Mouse (Mus musculus): ENCODE measurements at regions not wholly inside any gene's neighbourhood (a gene's known extent, or its start where the extent isn't known, plus 50 kb on each side); places are given as distances from the start of the nearest gene placed in this dataset.
A peak's percentile ranks its signal among the peaks of the same experiment; 100 is the strongest.

- DNase-seq = no peak
These were observed 302.2 kb downstream of the Cd83 start for GRCm38 (mm10) chr13:44086801-44087200.

- no peak for DNase-seq
These were observed 312.6 kb downstream of the Cd83 start for GRCm38 (mm10) chr13:44097141-44097540.

- no peak for DNase-seq
These were observed 314.9 kb downstream of the Cd83 start for GRCm38 (mm10) chr13:44099511-44099910.

GRCm38 (mm10) chr13:44100125-44101067 lies 315.8 kb downstream of the Cd83 start:
- peak; percentile 25 for DNase-seq

GRCm38 (mm10) chr13:44101161-44101560 lies 316.6 kb downstream of the Cd83 start:
- DNase-seq = no peak

- no peak for DNase-seq
These were observed 317.2 kb downstream of the Cd83 start for GRCm38 (mm10) chr13:44101806-44102205.

- no peak for DNase-seq
These were observed 317.7 kb downstream of the Cd83 start for GRCm38 (mm10) chr13:44102257-44102656.

GRCm38 (mm10) chr13:44103340-44103739 lies 318.8 kb downstream of the Cd83 start:
- no peak for DNase-seq

- DNase-seq = no peak
These were observed 320.6 kb downstream of the Cd83 start for GRCm38 (mm10) chr13:44105161-44105560.

- DNase-seq = no peak
These were observed 324.1 kb downstream of the Cd83 start for GRCm38 (mm10) chr13:44108695-44109094.

GRCm38 (mm10) chr13:44113043-44113442 lies 328.5 kb downstream of the Cd83 start:
- no peak for DNase-seq

GRCm38 (mm10) chr13:44114856-44115255 lies 330.3 kb downstream of the Cd83 start:
- DNase-seq = no peak

- DNase-seq = no peak
These were observed 333.3 kb downstream of the Cd83 start for GRCm38 (mm10) chr13:44117841-44118240.

GRCm38 (mm10) chr13:44118846-44119245 lies 334.3 kb downstream of the Cd83 start:
- DNase-seq = no peak

GRCm38 (mm10) chr13:44121241-44121671 lies 336.7 kb downstream of the Cd83 start:
- peak; percentile 17 for DNase-seq

GRCm38 (mm10) chr13:44121932-44122331 lies 337.4 kb downstream of the Cd83 start:
- no peak for DNase-seq

- DNase-seq = peak; percentile 27
These were observed 341.6 kb downstream of the Cd83 start for GRCm38 (mm10) chr13:44126198-44126597.

- no peak for DNase-seq
These were observed 344.1 kb downstream of the Cd83 start for GRCm38 (mm10) chr13:44128506-44129274.

- DNase-seq = no peak
These were observed 347.3 kb downstream of the Cd83 start for GRCm38 (mm10) chr13:44131916-44132315.

- no peak for DNase-seq
These were observed 347.9 kb downstream of the Cd83 start for GRCm38 (mm10) chr13:44132510-44132909.

- DNase-seq = peak; percentile 38
These were observed 348.9 kb downstream of the Cd83 start for GRCm38 (mm10) chr13:44133436-44133835.

GRCm38 (mm10) chr13:44141181-44141580 lies 356.6 kb downstream of the Cd83 start:
- no peak for DNase-seq

GRCm38 (mm10) chr13:44145441-44145840 lies 360.9 kb downstream of the Cd83 start:
- no peak for DNase-seq

GRCm38 (mm10) chr13:44147841-44148240 lies 363.3 kb downstream of the Cd83 start:
- DNase-seq = no peak
